ENCODE assay signal across 21 mouse cellular contexts in the genomic region with DNA sequence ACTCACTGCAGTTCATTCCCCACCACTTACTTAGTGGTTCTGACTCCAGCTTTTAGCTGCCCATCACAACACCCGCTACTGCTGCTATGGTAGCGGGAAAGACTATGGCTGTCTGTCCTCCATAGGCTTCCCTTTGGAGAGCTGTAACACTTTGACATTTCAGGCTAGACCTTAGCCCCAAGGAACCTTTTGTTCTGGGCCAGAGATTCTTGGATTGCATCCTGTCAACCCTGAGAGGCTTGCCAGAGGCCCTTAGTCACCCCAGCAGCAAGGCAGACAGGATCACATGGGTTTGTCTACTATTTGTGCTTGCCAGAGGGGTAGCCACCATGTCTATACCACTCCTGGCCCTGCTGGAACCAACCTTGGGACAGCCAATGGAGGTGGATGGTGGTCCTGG.
DNase-seq lines count a peak whose midpoint lies in the region; ATAC-seq and TF ChIP-seq lines count a peak whose summit lies in the region.
"Had no signal": no experiment of that assay in that cellular context is flagged by ENCODE, and none has a peak within 500 bp of the region (broad histone marks: within the 10 kb centered on the region; RNA-seq: fewer than 3 reads in every experiment).

No protein-coding gene starts in this region.

- no peaks in the 10 kb centered on the region for H3K9me3 ChIP-seq in heart, embryonic 12.5 days (replicated peaks)
- H3K9me3 ChIP-seq: embryonic facial prominence, embryonic 15.5 days; forebrain, embryonic 15.5 days; hindbrain, embryonic 13.5 days; liver, embryonic 13.5 days; megakaryocyte, embryonic 14.5 days; midbrain, embryonic 15.5 days; neural tube, embryonic 12.5 days had no signal

- no peaks in the 10 kb centered on the region for H3K36me3 ChIP-seq in heart, embryonic 12.5 days
- H3K36me3 ChIP-seq: embryonic facial prominence, embryonic 15.5 days; forebrain, embryonic 15.5 days; hindbrain, embryonic 13.5 days; liver, embryonic 13.5 days; midbrain, embryonic 15.5 days; neural tube, embryonic 12.5 days had no signal

- intact Hi-C loops in gastrocnemius, adult 2 months (cut with DNase I) = no loop called here

- ATAC-seq in heart, embryonic 12.5 days (ENCODE audit: insufficient number of reproducible peaks, low FRiP score) = no peak
- ATAC-seq: forebrain, embryonic 15.5 days; midbrain, embryonic 15.5 days had no signal

- DNase-seq in gastrocnemius, adult 2 months = peak; percentile 48
- DNase-seq in gastrocnemius, postnatal 4 days (ENCODE audit: low spot score in 2 of 2) = no peak
- peak; percentile 33 to 47 for DNase-seq in heart, adult 9 months (ENCODE audit: low spot score in 2 of 2)
- peak; percentile 9 for DNase-seq in adipocyte (ENCODE audit: low spot score)
- DNase-seq in adrenal gland, postnatal 36 days = peak; percentile 20 to 63
- no peak for DNase-seq in embryo, embryonic 11 days
- DNase-seq: cerebellum, adult 9-10 months; layer of hippocampus, adult 9-11 months; liver, embryonic 13.5 days; lung, embryonic 14.5 days; lung, postnatal 36 days; retina, postnatal 1 day; right cerebral cortex, postnatal 25 days had no signal

- no peak for TF ChIP-seq CTCF in gastrocnemius, adult 2 months (IDR thresholded peaks at IDR 0.05)

- no peak overlapping the region for H3K4me2 ChIP-seq in heart, embryonic 12.5 days
- H3K4me2 ChIP-seq: embryonic facial prominence, embryonic 15.5 days; forebrain, embryonic 15.5 days; hindbrain, embryonic 13.5 days; liver, embryonic 13.5 days; lung, embryonic 14.5 days; midbrain, embryonic 15.5 days; neural tube, embryonic 12.5 days had no signal

- peaks cover 43% of the 10 kb centered on the region for H3K27me3 ChIP-seq in heart, embryonic 12.5 days (replicated peaks)
- H3K27me3 ChIP-seq: forebrain, embryonic 15.5 days had no signal

- H3K4me1 ChIP-seq in heart, embryonic 12.5 days (replicated peaks) = peaks cover 8% of the 10 kb centered on the region; the same call in 1 of the 2 replicates
- H3K4me1 ChIP-seq: liver, embryonic 13.5 days; megakaryocyte, embryonic 14.5 days had no signal

- no peak overlapping the region for H3K9ac ChIP-seq in heart, embryonic 12.5 days
- H3K9ac ChIP-seq: embryonic facial prominence, embryonic 15.5 days; forebrain, embryonic 15.5 days; hindbrain, embryonic 13.5 days; liver, embryonic 13.5 days; lung, embryonic 14.5 days; midbrain, embryonic 15.5 days; neural tube, embryonic 12.5 days had no signal

- 71% methylated on average over 2 of the region's 2 CpGs for WGBS in heart, embryonic 12.5 days

- no peak overlapping the region for H3K4me3 ChIP-seq in gastrocnemius, adult 2 months
- no peak overlapping the region for H3K4me3 ChIP-seq in heart, embryonic 12.5 days
- H3K4me3 ChIP-seq: embryonic facial prominence, embryonic 15.5 days; forebrain, embryonic 15.5 days; hindbrain, embryonic 13.5 days; left cerebral cortex, adult 2 months; liver, embryonic 13.5 days; megakaryocyte, embryonic 14.5 days; midbrain, embryonic 15.5 days; neural tube, embryonic 12.5 days had no signal

- H3K27ac ChIP-seq in gastrocnemius, adult 2 months = peak overlapping the region; percentile 24
- no peak overlapping the region for H3K27ac ChIP-seq in heart, embryonic 12.5 days (ENCODE audit: poor library complexity, severe bottlenecking)
- H3K27ac ChIP-seq: embryonic facial prominence, embryonic 15.5 days; forebrain, embryonic 15.5 days; hindbrain, embryonic 13.5 days; left cerebral cortex, adult 2 months; liver, embryonic 13.5 days; midbrain, embryonic 15.5 days; neural tube, embryonic 12.5 days had no signal

Comparison
In these comparisons a context has a peak if more than half of its experiments do, and no peak if none do; other contexts are left out.
1. DNase-seq: peak in gastrocnemius, adult 2 months (single experiment), heart, adult 9 months (2 of 2), adipocyte (single experiment) and adrenal gland, postnatal 36 days (2 of 2); none in gastrocnemius, postnatal 4 days (0 of 2) and embryo, embryonic 11 days (single experiment).